Mouse (Mus musculus) stomach, embryonic 15.5 days (tissue): ENCODE results near the gene Kmt2d. TPM values are rescaled to one million over a fixed set of nuclear protein-coding genes. Genes with fewer than 3 reads are reported as not detected.
A peak's percentile ranks its signal among the peaks of the same experiment; 100 is the strongest.

Experiments used
- ATAC-seq: fragments of 200-750 bp; cut with Nextera tagmentation; 2 replicates; pipeline ENCODE4 v1.8.0; 2017; ENCODE audit warnings: low read depth, moderate number of reproducible peaks, moderate TSS enrichment; ENCODE audit not compliant: insufficient read depth, low FRiP score
- H3K27ac ChIP-seq: fragments of 300-500 bp; sonication (generic); 2 replicates; pipeline ENCODE4 v1.5.1; 2015; ENCODE audit warnings: mild to moderate bottlenecking, inconsistent platforms
- H3K27me3 ChIP-seq: fragments of 300-500 bp; sonication (generic); replicated peaks from 2 replicates; pipeline ENCODE4 v1.6.1; 2015; ENCODE audit warnings: inconsistent platforms
- H3K36me3 ChIP-seq: fragments of 300-500 bp; sonication (generic); 2 replicates; pipeline ENCODE4 v1.6.1; 2015; ENCODE audit warnings: inconsistent platforms
- H3K4me1 ChIP-seq: fragments of 300-500 bp; sonication (generic); 2 replicates; pipeline ENCODE4 v1.6.1; 2015; ENCODE audit warnings: inconsistent platforms
- H3K4me2 ChIP-seq: fragments of 300-500 bp; sonication (generic); 2 replicates; pipeline ENCODE4 v1.6.1; 2015; ENCODE audit warnings: mild to moderate bottlenecking, inconsistent platforms
- H3K4me3 ChIP-seq: fragments of 300-500 bp; sonication (generic); replicated peaks from 2 replicates; pipeline ENCODE4 v1.5.1; 2015; ENCODE audit warnings: inconsistent platforms
- H3K9ac ChIP-seq: fragments of 300-500 bp; sonication (generic); 2 replicates; pipeline ENCODE4 v1.6.1; 2015; ENCODE audit warnings: inconsistent platforms
- H3K9me3 ChIP-seq: fragments of 300-500 bp; sonication (generic); 2 replicates; pipeline ENCODE4 v1.6.1; 2016; ENCODE audit warnings: inconsistent platforms
- WGBS: fragments of 180-500 bp; shearing (Covaris S2); methylation state at CpG from one replicate; pipeline ENCODE4 v1.1.7; 2015; 5-methylcytosine and 5-hydroxymethylcytosine counted together
- polyA plus RNA-seq: library from polyadenylated mRNA; unstranded; fragments of >200 nt; fragmentation: Nextera tagmentation; extraction: Ambion mirVana; gene quantifications from 2 replicates; pipeline ENCODE4 v1.2.1, GENCODE M21; 2015

Gene Kmt2d
- polyA plus RNA-seq, 1 experiment from 2014 or later = 10.6 TPM

DNA sequence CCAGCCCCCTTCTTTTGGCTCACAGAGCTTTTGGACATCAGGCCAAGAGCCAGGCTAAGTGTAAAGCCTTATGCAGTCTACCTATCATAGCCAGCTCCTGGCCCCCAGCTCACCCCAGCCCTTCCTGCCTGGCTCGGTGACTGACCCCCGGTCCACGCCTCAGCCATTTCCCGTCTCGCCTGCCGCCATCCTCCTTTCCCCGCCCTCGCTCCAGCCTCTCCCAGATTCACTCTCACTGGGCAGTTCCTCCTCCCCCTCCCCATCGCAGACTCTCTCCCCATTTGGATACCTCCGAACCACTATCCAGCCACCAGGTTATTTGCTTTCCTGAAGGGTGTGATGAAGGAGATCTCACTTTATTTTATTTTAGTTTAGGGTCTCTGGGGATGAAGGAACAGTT is 26.5 kb upstream of the Kmt2d start:
- ATAC-seq = no peak
- Histone ChIP-seq H3K4me2 (peak overlapping the region; percentile 48), H3K9me3 (no peaks in the 10 kb centered on the region), H3K27me3 (peaks cover 71% of the 10 kb centered on the region), H3K4me1 (peaks cover 39% of the 10 kb centered on the region), H3K27ac (no peak overlapping the region), H3K4me3 (peak overlapping the region; percentile 23; the same call in 1 of the 2 replicates), H3K9ac (no peak overlapping the region), H3K36me3 (no peaks in the 10 kb centered on the region)
- 6% methylated on average over 10 of the region's 10 CpGs for WGBS

DNA sequence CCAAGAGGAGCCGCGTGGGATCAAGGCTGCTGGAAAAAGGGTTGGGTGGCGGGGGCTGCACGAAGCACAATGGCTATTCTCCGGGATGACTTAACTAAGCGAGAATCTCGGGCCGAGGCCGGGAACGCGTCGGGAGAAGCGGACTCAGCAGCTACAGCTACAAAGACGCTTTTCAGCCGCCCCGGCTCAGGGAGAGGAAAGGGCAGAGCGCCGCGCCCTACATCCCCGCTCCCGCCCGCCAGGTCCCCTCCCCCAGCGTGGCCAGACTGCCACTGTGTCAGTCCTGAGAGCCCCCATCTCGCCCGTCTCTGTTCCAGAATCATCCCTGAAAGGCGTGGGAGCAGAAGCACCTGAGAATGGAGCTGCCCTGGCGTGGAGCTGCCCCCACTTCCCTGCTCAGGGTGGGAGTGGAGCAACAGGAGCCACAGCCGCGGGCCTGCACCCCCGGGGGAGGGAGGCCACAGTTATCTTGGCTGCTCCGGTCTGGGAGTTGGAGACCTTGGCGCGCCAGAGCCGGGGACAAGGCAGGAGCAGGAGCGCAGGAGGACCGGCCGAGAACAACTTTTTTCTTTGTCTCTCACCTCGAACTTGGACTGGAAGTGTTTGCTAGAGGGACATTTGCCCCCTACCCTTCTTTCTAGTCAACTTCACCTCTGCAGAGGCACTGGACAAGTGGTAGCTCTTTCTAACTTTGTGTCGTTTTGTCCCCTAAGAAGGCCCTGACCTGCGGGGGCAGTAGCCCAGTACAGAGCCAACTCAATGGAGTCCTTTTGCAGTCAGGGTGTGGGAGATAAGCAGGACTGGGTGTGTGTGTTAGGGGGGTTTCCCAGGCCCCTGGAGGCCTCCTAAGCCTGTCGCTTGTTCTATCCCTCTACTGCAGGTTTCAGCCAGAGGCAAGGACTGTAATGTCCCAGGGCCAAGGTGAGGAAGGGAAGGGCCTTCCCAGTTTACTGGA is 24.9 kb upstream of the Kmt2d start:
- Histone ChIP-seq H3K4me3 (peak overlapping the region; percentile 52), H3K9ac (no peak overlapping the region), H3K4me2 (peak overlapping the region; percentile 99), H3K4me1 (peaks cover 43% of the 10 kb centered on the region), H3K36me3 (no peaks in the 10 kb centered on the region), H3K27me3 (peaks cover 71% of the 10 kb centered on the region), H3K27ac (peak overlapping the region; percentile 31; the same call in 1 of the 2 replicates), H3K9me3 (no peaks in the 10 kb centered on the region)
- WGBS = 4% methylated on average over 40 of the region's 41 CpGs
- ATAC-seq = peak; percentile 40; the same call in 1 of the 2 replicates

DNA sequence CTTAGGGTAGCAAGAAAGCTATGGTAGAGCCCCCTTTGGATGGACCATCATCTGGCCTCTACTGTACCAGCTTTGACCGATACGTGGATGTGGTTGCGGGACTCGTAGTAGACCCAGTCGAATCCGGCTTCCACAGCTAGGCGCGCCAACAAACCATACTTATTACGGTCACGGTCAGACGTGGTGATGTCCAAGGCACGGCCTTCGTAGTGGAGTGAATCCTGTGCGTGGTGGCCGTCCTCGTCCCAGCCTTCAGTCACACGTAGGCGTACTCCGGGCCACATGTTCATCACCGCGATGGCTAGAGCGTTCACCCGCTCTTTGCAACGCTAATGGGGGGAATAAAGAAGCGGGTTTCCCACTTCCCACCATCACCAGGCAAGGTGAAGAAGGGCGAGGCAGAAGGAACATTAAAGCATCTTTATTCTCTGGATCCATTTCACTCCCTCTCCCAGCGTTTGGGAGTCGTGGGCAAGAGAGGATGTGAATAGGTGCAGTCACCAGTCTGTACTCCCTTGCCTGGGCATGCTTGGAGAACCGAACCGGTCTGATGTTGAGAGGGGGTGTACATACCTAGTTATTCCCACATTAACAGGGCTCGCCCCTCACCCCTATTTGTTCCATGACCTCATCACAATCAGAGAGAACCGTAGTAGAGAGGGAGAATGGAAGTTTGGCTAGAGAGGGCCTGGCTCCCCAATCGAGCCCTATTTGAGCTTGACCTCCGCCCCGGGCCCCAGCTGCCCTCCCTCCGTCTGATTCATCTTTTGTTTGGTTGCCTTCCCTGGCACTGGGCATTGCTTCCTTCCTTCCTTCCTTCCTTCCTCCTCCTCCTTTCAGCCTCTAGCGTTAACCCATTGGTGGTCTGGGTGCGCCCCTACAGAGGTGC is 24.0 kb upstream of the Kmt2d start:
- Histone ChIP-seq H3K4me3 (peak overlapping the region; percentile 52), H3K9me3 (no peaks in the 10 kb centered on the region), H3K4me1 (peaks cover 43% of the 10 kb centered on the region), H3K9ac (no peak overlapping the region), H3K27me3 (peaks cover 66% of the 10 kb centered on the region), H3K4me2 (peak overlapping the region; percentile 99), H3K27ac (peak overlapping the region; percentile 31; the same call in 1 of the 2 replicates), H3K36me3 (no peaks in the 10 kb centered on the region)
- 9% methylated on average over 37 of the region's 38 CpGs for WGBS
- ATAC-seq = no peak

DNA sequence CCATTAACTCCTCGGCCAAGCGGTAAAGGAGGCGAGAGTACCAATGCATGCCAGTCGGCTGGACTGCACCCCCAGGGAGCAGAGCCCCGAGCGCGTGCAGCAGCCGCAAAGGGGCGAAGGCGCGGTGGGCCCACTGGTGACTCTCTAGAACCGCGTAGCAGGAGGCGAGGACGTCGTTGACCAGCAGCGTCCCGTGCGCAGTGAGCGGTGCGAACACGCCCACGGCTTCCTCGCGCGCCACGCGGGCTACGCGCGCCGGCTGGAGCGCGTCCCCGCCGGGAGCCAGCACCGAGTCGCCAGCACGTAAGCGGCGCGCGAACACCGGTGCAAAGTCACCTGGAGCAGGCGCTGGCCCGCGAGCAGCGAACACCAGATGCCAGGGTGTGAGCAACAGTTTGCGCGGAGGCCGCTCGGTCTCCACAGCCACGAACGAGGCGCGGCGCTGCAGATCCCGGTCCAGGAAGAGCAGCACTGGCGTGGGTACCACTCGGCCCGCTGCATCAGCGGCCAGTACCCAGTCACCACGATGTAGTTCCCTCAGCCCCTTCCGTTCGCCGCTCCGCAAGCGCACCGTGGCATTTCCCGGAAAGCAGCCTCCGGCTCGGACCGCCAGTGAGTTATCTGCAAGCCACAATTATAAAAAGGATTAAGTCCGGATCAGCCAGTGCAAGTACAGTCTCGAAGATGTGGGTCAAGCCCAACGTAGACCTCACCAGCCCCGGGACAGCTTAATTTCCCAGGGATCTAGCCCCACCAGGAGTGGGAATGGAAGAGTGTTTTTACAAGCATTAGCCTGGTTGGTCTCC is 23.1 kb upstream of the Kmt2d start, which contains the start of gene Rhebl1:
TSS of gene Rhebl1 (minus strand) at position 601 of the 806 bp plus-strand sequence.
- 0 out of 2 replicates have a peak within 1 kb of the TSS, but pooled peaks have one; percentile 31 for H3K27ac ChIP-seq
- H3K4me2 ChIP-seq = peak within 1 kb of the TSS; percentile 99
- H3K27me3 ChIP-seq = peaks cover 61% of the 10 kb centered on the region
- peak within 1 kb of the TSS; percentile 23 for H3K9ac ChIP-seq
- H3K4me1 ChIP-seq = peaks cover 43% of the 10 kb centered on the region
- no peak for ATAC-seq
- peak within 1 kb of the TSS; percentile 52 for H3K4me3 ChIP-seq
- no peaks in the 10 kb centered on the region for H3K9me3 ChIP-seq
- no peaks in the 10 kb centered on the region for H3K36me3 ChIP-seq
- under 1% methylated on average over 77 of the region's 77 CpGs for WGBS

DNA sequence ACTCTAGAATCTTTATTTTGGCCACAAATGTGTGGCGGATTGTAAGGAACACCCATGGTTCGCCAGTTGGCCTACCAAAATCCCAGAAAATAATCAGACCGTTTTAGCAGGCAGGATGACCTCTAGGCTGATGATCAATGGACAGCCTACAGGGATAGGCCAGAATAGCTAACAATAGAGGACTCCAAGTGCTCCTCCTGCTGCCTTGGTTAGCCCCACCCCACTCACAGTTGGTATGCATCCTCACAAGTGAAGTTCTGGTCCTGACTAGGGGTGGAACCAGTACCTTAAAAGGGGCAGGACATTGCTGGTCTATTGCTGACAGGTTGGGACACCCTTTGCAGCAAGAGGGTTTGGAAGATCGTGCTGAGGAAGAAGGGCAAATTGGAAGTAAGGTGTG is 22.0 kb upstream of the Kmt2d start:
- H3K27ac ChIP-seq = no peak overlapping the region
- peaks cover 39% of the 10 kb centered on the region for H3K4me1 ChIP-seq
- 68% methylated on average over 4 of the region's 4 CpGs for WGBS
- no peaks in the 10 kb centered on the region for H3K36me3 ChIP-seq
- H3K4me3 ChIP-seq = no peak overlapping the region
- no peak overlapping the region for H3K4me2 ChIP-seq
- H3K27me3 ChIP-seq = peaks cover 50% of the 10 kb centered on the region
- no peak for ATAC-seq
- no peaks in the 10 kb centered on the region for H3K9me3 ChIP-seq
- no peak overlapping the region for H3K9ac ChIP-seq

DNA sequence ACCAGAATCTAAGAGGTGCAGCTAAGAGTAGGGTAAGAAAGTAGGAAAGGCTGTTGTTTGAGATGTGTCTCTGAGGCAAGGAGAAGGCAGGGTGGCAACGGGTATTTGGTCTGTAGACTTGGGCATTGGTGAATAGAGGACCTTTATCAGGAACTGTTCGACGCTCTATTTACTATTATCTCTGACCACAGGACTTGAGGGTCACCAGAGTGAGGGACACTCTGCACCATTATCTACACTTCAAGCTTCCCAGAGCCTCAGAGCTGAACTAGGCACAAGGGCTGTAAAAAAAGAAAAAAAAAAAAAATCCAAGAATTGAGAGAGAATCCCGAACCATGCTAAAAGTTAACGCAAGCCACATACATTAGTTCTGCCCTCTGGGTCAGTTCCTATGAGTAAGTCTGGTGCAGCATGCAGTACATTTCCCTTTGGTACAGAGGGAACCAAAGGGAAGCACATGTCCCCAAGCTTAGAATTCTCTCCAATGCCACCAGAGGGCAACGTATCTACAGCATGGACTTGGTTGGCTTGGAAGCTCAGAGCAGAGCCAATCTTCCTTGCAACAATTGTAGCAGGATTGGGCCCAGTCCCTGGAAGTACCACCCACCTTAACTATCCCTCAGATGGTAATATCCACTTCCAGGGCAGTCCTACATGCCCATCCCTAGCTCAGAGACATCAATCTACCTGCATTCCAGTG is 21.1 kb upstream of the Kmt2d start:
- Histone ChIP-seq H3K36me3 (no peaks in the 10 kb centered on the region), H3K4me1 (peaks cover 29% of the 10 kb centered on the region), H3K4me3 (no peak overlapping the region), H3K9ac (no peak overlapping the region), H3K27me3 (peaks cover 40% of the 10 kb centered on the region), H3K4me2 (no peak overlapping the region), H3K27ac (no peak overlapping the region), H3K9me3 (no peaks in the 10 kb centered on the region)
- peak; percentile 73 for ATAC-seq
- 32% methylated on average over 6 of the region's 6 CpGs for WGBS

DNA sequence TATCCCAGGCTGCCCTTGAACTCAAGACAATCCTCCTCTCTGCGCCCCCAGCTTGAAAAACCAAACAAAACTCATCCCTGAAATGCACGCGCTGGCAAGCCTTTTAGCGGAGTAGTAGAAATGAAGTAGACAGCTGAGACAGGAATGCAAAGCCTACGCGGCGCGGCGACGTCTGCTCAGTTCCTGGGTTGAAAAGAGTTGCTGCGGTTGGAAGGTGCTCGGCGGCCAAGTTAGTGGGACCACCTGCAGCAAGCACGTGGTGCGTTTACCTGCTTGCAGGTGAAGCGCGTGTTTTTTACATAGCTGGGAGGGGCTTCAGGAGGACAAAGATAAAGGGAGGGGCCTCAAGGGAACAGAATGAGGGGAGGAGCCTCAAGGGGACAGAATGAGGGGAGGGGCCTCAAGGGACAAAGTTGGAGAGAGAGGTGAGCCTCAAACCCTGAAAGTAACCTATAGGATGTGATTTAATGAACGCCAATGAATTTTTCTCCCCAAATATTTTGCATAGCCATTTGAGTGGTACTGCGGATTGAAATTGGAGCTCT is 20.3 kb upstream of the Kmt2d start:
- Histone ChIP-seq H3K27ac (no peak overlapping the region), H3K4me3 (peak overlapping the region; percentile 17), H3K4me1 (peaks cover 28% of the 10 kb centered on the region), H3K9me3 (no peaks in the 10 kb centered on the region), H3K4me2 (peak overlapping the region; percentile 40), H3K36me3 (no peaks in the 10 kb centered on the region), H3K27me3 (peaks cover 34% of the 10 kb centered on the region), H3K9ac (no peak overlapping the region)
- 10% methylated on average over 19 of the region's 19 CpGs for WGBS
- ATAC-seq = no peak

DNA sequence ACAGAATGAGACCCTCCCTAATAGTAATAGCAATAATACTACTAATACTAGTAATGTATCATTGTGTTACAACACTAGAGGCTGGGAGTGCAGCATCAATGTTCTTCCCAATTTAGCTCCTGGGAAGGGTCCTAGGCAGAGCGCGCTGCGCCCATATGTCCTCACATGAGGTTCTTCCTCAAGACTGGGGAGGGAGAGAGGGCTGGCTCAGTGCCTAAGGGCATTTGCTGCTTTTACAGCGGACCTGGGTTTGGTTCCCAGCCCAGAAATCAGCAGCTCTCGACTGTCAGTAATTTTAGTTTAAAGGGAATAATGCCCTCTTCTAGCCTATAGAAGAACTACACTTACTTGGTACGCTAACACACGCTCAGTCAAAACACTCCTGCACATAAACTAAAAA is 16.5 kb upstream of the Kmt2d start:
- no peak overlapping the region for H3K4me2 ChIP-seq
- 76% methylated on average over 7 of the region's 7 CpGs for WGBS

DNA sequence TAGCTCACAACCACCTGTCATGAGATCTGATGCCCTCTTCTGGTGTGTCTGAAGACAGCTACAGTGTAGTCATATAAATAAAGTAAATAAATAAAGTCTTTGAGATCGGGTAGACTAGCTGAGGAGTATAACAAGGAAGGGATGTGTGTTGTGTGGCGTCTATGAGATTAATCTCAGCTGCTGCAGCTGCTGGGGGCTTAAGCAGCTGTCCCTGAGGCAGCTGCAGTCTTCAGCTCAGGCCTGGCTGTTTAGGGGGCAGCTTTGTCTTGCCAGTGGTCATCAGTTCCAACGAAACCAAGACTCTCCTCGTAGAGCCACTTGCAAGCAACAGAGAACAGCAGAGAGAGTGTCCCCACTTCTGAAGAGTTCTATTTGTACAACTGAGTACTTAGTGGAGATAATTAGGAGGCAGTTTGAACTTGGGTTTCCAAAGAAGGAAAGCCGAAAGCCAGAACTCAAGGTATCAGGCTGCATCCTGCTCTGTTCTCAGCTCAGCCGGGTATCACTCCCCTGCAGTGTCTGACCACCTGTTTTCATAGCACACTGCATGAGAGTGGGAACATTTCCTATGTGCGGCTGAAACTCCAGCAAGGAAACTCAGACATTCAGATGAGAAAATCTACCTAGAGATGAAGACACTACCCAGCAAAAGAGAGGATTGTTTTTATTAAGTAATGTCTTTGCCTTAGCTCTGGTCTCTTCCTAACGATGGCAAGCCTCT is 15.8 kb upstream of the Kmt2d start:
- H3K27ac ChIP-seq = no peak overlapping the region
- ATAC-seq = no peak
- 60% methylated on average over 8 of the region's 8 CpGs for WGBS

More for the DNA sequence above, 16.5 kb upstream of the Kmt2d start:
- H3K36me3 ChIP-seq = no peaks in the 10 kb centered on the region
- H3K27ac ChIP-seq = no peak overlapping the region
- peaks cover 4% of the 10 kb centered on the region for H3K4me1 ChIP-seq
- ATAC-seq = no peak
- no peak overlapping the region for H3K9ac ChIP-seq
- H3K4me3 ChIP-seq = no peak overlapping the region
- H3K9me3 ChIP-seq = no peaks in the 10 kb centered on the region
- no peaks in the 10 kb centered on the region for H3K27me3 ChIP-seq

DNA sequence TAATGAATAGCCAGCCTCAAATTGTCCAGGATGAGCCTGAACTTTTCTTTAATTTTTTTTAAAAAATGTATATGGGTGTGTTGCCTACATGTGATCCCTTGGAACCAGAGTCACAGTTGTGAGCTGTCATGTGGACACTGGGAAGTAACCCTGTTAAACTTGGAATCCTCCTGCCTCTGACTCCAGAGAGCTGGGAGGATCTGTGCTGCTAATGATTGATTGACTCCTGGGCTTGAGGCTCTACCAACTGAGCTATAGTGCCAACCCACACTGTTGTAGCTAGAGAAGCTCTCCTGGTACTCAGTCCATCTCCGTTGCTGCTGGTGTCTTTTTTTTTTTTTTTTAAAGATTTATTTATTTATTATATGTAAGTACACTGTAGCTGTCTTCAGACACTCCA is 13.1 kb upstream of the Kmt2d start:
- Histone ChIP-seq H3K4me3 (no peak overlapping the region), H3K27ac (no peak overlapping the region), H3K36me3 (no peaks in the 10 kb centered on the region), H3K4me1 (0 out of 2 replicates have a peak, but pooled peaks cover 8% of the 10 kb centered on the region), H3K9me3 (no peaks in the 10 kb centered on the region), H3K4me2 (no peak overlapping the region), H3K27me3 (no peaks in the 10 kb centered on the region), H3K9ac (no peak overlapping the region)
- ATAC-seq = no peak
- 76% methylated on average over 1 of the region's 1 CpGs for WGBS

More for the DNA sequence above, 15.8 kb upstream of the Kmt2d start:
- no peaks in the 10 kb centered on the region for H3K36me3 ChIP-seq
- no peak overlapping the region for H3K4me2 ChIP-seq
- H3K27me3 ChIP-seq = no peaks in the 10 kb centered on the region
- H3K9me3 ChIP-seq = no peaks in the 10 kb centered on the region
- H3K4me1 ChIP-seq = peaks cover 4% of the 10 kb centered on the region
- no peak overlapping the region for H3K4me3 ChIP-seq
- no peak overlapping the region for H3K9ac ChIP-seq
